Mouse (Mus musculus): ENCODE measurements around the gene Rhd.
"Not testable (repeated sequence)": the region's sequence is repeated elsewhere in the genome, so short reads cannot be mapped to it uniquely, and the experiment has no call there.

The Rhd gene

DNA sequence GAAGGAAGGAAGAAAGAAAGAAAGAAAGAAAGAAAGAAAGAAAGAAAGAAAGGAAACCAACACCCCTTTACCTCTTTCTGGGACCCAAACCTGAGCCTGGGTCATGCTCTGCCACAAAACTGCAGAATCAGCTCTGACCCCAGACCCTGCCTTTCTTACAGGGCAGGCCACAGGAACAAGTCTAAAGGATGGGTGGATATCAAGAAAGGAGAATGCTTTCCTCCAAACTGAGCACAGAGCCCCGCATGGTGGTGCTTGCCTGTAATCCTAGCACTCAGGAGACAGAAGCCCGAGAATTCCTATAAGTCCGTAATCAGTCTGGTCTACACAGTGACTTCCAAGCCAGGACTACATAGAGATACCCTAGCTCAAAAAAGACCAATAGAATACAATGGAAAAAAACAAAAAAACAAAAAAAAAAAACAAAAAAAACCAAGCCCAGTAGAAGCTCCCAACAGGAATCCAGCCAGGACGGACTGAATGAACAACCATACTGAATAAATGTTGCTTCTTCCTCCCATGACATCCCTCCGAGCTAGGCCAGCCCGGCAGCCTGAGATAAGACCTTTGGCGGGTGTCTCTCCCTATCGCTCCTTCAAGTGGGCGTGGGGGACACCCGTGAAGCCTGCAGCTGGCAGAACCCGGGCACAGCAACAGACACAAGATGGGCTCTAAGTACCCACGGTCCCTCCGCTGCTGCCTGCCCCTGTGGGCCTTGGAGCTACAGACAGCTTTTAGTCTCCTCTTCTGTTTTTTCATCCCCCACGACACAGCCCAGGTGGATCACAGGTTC is at the start of gene Rhd:
Rhd (plus strand) TSS at position 600 of the 793 bp plus-strand sequence.
- no peak for DNase-seq

DNA sequence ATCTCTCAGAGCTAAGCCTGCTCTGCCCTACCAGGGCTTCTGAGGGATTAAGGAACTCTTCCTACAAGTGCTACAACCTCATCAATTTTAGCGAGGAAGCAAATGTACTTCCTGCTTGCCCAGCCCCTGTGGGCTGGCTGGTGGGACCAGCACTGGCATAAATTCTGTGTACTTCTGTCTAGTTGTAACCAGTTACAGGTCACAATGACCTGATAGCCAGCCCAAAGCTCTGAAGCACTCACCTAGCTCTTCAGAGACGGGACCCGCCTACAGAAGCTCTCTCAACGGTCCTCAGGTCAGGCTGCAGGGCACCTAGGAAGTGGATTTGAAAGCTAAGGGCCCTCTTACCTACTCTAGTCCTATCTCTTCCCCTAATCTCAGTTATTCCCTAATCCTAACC is 46.6 kb upstream of the Rhd start:
- DNase-seq, result no peak

DNA sequence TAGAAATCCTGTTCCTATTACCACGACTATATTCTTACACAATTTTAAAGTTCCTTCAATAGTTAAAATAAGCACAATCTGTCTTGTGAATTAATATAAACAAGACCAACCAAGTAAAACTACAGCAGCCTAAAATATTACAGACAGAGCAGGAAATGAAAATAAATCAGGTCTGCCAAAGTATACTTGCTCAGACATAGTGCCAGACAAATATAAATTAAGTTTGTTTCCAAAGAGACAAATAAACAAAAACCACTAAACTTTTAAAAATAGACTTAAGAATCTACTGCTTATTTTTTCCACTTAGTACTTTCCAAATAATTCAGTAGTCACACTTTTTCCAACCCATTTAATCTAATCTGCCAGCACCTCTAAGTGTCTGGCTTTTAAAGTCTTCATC is 43.3 kb upstream of the Rhd start:
- no peak for DNase-seq

- no peak for DNase-seq
Measured at GRCm38 (mm10) chr4:134823560-134823959, 40.8 kb upstream of the Rhd start.

DNA sequence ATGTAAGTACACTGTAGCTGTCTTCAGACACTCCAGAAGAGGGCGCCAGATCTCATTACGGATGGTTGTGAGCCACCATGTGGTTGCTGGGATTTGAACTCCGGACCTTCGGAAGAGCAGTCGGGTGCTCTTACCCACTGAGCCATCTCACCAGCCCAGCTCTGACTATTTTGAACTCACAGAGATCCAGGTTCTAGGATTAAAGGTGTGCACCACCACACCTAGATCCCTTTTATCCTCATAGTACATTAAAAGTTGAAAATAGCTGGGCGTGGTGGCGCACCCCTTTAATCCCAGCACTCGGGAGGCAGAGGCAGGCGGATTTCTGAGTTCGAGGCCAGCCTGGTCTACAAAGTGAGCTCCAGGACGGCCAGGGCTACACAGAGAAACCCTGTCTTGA is 38.5 kb upstream of the Rhd start:
- DNase-seq, result not testable (repeated sequence)

DNA sequence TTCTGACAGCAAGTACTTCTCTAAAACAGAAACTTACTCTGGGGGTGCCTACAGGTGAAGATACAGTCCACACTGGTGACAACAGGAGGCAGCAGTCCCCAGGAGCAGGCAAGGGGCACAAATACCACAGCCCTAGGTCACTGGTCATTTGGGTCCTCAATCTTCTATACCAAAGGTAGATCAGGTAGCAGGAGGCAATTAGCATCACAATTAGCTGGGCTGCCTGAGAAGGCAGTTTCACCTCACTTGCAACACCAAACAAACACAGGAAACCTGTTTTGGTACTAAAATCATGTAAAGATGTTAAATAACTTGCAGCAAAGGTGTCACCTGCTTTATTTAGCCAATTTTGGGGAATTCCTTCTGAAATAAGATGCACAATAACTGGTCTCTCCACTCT is 38.0 kb upstream of the Rhd start:
- no peak for DNase-seq

- DNase-seq, result no peak
Measured at GRCm38 (mm10) chr4:134827806-134828205, 36.5 kb upstream of the Rhd start.

- no peak for DNase-seq
Measured at GRCm38 (mm10) chr4:134831934-134832333, 32.4 kb upstream of the Rhd start.

GRCm38 (mm10) chr4:134835486-134835885 is 28.9 kb upstream of the Rhd start:
- no peak for DNase-seq

DNA sequence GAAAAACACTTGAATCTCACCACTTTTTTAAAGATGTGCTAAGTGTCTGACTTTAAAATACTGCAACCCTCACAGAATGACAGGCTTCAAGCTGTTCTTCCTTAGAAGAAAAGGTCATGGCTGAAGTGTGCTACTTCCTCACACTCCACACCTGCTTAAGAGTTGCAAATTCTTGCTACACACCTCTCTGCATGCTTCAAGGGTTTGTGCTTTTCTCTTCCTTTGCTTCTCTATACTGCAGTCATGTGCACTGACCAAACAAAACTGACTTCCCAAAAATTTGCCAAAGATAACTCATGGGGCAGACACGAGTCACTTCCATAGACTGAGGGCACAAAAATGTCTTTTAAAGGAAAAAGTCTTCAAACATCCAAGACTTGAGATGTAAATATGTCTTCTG is 26.1 kb upstream of the Rhd start:
- DNase-seq, result no peak

- not testable (repeated sequence) for DNase-seq
Measured at GRCm38 (mm10) chr4:134838706-134839105, 25.6 kb upstream of the Rhd start.

DNA sequence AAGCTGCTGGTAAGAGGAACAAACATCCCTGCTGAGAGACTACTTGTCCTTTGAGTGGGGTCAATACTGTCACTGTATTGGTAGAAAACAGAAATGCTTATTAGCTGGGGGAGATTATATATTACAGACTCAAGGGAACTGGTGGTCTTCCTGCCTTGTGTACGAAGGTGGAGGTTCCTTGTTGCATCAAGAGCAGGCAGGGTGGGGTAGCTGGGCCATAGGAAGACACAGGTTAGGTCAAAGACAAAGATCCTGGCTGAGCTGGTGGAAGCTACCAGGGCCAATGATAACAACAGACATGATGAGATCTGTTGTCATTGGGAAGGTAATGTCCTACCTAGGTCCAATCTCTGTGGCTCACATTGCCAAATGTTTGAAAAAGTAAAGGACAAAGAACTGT is 24.1 kb upstream of the Rhd start:
- DNase-seq, result no peak

GRCm38 (mm10) chr4:134843566-134843965 is 20.8 kb upstream of the Rhd start:
- DNase-seq, result peak; percentile 81

GRCm38 (mm10) chr4:134847587-134847986 is 16.7 kb upstream of the Rhd start:
- DNase-seq, result no peak

GRCm38 (mm10) chr4:134850551-134850950 is 13.8 kb upstream of the Rhd start:
- no peak for DNase-seq

GRCm38 (mm10) chr4:134851236-134851635 is 13.1 kb upstream of the Rhd start:
- no peak for DNase-seq

GRCm38 (mm10) chr4:134851876-134852275 is 12.5 kb upstream of the Rhd start:
- no peak for DNase-seq

DNA sequence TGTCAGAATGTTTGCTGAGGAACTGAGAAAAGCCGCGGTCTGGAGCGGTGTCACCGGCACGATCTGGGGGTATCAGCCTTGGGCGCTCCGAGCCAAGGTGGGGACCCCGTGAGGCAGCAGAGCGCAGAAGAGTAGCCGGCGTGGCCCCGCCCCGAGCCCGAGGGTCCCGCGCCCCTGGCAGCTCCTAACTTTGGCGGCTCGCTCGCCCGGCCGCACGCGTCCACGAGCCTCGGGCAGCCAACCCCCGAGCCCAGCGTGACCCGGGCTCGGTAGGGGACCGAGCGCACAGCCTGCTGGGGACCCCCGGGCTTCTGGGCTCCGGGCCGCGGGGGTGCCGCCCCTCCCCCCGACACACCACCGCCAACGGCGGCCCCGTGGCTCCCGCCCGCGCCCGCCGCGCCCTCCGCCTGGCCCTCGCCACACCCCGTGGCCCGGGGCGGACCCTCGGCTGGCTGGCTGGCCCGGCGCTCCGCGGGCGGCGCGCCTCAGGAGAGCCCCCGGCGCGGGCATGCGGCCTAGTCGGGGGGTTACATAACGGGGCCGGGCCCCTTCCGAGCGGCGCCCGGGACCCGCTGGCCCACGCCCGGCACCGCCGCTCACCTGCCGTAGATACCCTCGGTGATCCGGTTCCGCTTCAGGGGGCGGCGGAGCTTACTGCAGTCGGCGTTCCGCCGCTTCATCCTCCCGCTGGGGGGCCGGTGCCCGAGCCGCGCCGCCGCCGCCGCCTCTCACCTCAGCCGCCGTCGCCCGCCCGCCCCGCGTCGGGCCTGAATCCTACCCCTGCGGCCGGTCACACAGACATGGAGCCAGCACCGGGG is 11.7 kb upstream of the Rhd start:
- DNase-seq, result peak; percentile 17

- DNase-seq, result peak; percentile 99
Measured at GRCm38 (mm10) chr4:134853259-134853636, 11.1 kb upstream of the Rhd start, which contains the start of gene Maco1. TSS of gene Maco1 (minus strand) at chr4:134853345.

DNA sequence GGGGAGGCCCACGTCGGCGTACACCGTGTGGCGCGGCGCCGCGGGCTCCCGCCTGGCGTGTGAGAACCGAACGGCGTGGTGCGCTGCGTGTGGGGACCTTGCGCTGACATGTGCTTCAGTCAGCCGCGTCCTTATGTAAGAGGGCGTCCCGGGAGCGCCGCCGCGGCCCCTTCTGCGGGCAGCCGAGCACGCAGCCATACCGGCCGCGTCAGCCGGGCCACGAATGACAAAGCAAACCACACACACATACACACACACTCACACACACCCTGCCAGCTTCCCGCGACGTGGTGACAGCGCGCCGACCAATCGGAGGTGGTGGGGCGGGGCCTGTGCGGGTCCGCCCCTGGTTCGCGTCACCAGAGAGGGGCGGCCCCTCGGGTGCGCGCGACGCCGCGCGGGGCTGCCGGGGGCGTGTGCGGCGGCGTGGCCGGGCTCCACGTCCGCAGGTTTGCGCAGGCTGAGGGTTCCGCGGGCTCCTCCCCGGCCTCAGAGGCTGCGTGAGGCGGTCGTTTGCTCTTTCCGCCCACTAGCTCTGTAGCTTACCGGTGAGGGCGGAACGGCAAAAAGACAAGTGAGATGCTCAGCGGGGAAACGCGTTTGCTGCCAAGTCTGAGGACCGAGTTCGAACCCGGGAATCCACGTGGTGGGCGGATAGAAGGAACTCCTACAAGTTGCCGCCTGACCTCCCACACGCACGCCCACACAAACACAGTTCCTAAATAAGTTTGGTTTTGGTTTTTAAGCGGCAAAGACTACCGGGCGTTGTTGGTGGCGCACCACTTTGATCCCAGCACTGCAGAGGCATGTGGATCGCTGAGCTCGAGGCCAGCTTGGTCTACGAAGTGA is 10.5 kb upstream of the Rhd start:
- peak; percentile 91 for DNase-seq

- DNase-seq, result no peak
Measured at GRCm38 (mm10) chr4:134855371-134855770, 9.0 kb upstream of the Rhd start.

GRCm38 (mm10) chr4:134856056-134856455 is 8.3 kb upstream of the Rhd start:
- DNase-seq, result no peak

DNA sequence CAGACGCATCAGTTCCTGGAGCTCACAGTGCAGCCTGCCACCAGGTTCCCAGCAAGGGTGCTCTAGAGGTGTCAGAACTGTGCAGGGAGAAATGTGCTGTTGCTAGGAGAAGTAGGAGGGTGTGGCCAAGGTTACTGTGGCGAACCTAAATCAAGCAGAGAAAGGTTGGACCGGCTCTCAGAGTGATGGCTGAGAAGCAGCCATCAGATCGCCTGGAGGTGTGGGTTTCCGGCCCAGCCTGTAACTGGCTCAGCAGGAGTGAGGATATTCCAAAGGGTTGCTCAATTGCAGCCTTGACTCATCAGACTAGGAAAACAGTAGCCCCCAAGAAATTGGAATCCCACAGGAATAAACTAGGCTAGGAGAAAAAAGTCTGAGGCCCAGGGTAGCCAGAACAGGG is 7.8 kb upstream of the Rhd start:
- DNase-seq, result peak; percentile 44

Measured in kidney, adult 11 months (tissue).